Mouse (Mus musculus): Measurements from ENCODE around the gene Serpinf2. TPM values are rescaled to one million over a fixed set of nuclear protein-coding genes. Genes with fewer than 3 reads are reported as not detected.
"Not testable (repeated sequence)": the region's sequence is repeated elsewhere in the genome, so short reads cannot be mapped to it uniquely, and the experiment has no call there.

Gene Serpinf2
- polyA plus RNA-seq, 1 experiment: not detected

DNA sequence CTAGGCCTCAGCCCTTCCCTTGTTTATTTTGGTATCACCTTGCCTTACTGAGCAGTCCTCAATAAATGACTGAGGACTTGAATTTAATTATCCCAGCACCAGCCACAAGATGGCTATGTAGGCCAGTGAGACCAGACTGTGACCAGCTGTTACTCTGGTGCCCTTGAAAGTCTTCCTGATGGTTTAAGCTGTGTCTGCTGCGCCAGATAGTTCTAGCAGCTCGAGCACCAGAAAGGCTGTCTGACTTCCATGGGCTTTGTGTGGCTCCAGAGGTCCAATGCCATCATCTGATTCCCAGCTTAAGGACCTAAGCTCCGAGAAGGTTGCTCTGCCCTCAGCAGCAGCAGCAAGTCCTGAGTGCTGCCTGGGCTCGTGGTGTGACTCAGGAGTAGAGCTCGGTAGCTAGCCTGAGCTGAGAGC lies 37.1 kb downstream of the Serpinf2 start:
- no peak overlapping the region for H3K27ac ChIP-seq (ENCODE audit: insufficient read depth, low read length)
- no peaks in the 10 kb centered on the region for H3K27me3 ChIP-seq (ENCODE audit: control insufficient read depth, insufficient read depth, low read length, poor library complexity, severe bottlenecking)
- no peaks in the 10 kb centered on the region for H3K36me3 ChIP-seq (ENCODE audit: control insufficient read depth, insufficient read depth, low read length, poor library complexity, severe bottlenecking)
- no peak overlapping the region for H3K9ac ChIP-seq (ENCODE audit: low read depth, poor library complexity, severe bottlenecking)
- H3K4me3 ChIP-seq (ENCODE audit: low read depth, low read length): no peak overlapping the region
- TF ChIP-seq POLR2A (IDR thresholded peaks at IDR 0.05; ENCODE audit: insufficient read depth, low read length): no peak
- TF ChIP-seq EP300 (IDR thresholded peaks at IDR 0.05; ENCODE audit: insufficient read depth, low read depth, low read length): no peak
- TF ChIP-seq CTCF (IDR thresholded peaks at IDR 0.05; ENCODE audit: low read depth, low read length): peak; percentile 4
- no peaks in the 10 kb centered on the region for H3K9me3 ChIP-seq (replicated peaks; ENCODE audit: control insufficient read depth, insufficient read depth, low read length, poor library complexity, severe bottlenecking)
- H3K4me1 ChIP-seq (ENCODE audit: control insufficient read depth, insufficient read depth, low read length): no peaks in the 10 kb centered on the region

DNA sequence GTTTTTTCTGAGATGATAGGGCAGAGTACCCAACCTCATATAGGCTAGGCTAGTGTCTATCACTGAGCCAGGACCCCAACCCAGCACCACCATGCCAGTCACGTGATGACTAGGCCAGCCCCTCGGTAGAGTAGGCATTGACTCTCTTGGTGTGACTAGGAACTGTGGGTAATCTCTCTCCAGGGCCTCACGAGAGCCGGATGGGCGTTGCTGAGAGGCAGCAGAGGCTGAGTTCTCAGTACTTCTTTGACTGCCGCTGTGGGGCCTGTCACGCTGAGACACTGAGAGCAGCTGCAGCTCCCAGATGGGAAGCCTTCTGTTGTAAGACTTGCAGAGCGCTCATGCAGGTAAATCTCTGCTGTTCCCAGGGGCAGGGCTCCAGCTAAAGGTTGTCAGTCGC lies 39.3 kb downstream of the Serpinf2 start:
- Histone ChIP-seq H3K27me3 (ENCODE audit: control insufficient read depth, insufficient read depth, low read length, poor library complexity, severe bottlenecking) (no peaks in the 10 kb centered on the region), H3K9ac (ENCODE audit: low read depth, poor library complexity, severe bottlenecking) (no peak overlapping the region), H3K9me3 (replicated peaks; ENCODE audit: control insufficient read depth, insufficient read depth, low read length, poor library complexity, severe bottlenecking) (no peaks in the 10 kb centered on the region), H3K4me1 (ENCODE audit: control insufficient read depth, insufficient read depth, low read length) (no peaks in the 10 kb centered on the region), H3K36me3 (ENCODE audit: control insufficient read depth, insufficient read depth, low read length, poor library complexity, severe bottlenecking) (no peaks in the 10 kb centered on the region), H3K4me3 (ENCODE audit: low read depth, low read length) (0 out of 2 replicates have a peak overlapping the region, but pooled peaks have one; percentile 19), H3K27ac (ENCODE audit: insufficient read depth, low read length) (no peak overlapping the region)
- TF ChIP-seq CTCF (IDR thresholded peaks at IDR 0.05; ENCODE audit: low read depth, low read length): no peak
- no peak for TF ChIP-seq POLR2A (IDR thresholded peaks at IDR 0.05; ENCODE audit: insufficient read depth, low read length)
- TF ChIP-seq EP300 (IDR thresholded peaks at IDR 0.05; ENCODE audit: insufficient read depth, low read depth, low read length): no peak

DNA sequence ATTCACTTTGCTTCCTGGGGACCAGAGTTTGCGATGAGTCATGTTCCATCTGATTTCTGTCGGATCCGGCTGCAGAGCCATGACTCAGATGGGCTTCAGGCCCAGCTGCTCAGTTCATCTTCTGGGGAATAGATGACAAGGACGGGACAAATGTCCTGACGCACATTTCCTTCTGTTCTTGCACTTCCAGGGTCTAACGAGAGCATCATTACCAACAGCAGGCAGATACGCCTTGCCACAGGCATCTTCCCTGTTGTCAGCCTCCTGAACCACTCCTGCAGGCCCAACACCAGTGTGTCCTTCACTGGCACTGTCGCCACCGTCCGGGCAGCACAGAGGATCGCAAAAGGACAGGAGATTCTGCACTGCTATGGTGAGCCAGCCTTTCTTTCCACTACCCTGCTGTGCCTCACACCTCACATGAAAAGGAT lies 40.0 kb downstream of the Serpinf2 start:
- Histone ChIP-seq H3K27me3 (ENCODE audit: control insufficient read depth, insufficient read depth, low read length, poor library complexity, severe bottlenecking) (no peaks in the 10 kb centered on the region), H3K27ac (ENCODE audit: insufficient read depth, low read length) (no peak overlapping the region), H3K9me3 (replicated peaks; ENCODE audit: control insufficient read depth, insufficient read depth, low read length, poor library complexity, severe bottlenecking) (no peaks in the 10 kb centered on the region), H3K4me1 (ENCODE audit: control insufficient read depth, insufficient read depth, low read length) (no peaks in the 10 kb centered on the region), H3K4me3 (ENCODE audit: low read depth, low read length) (no peak overlapping the region), H3K36me3 (ENCODE audit: control insufficient read depth, insufficient read depth, low read length, poor library complexity, severe bottlenecking) (no peaks in the 10 kb centered on the region), H3K9ac (ENCODE audit: low read depth, poor library complexity, severe bottlenecking) (no peak overlapping the region)
- TF ChIP-seq EP300 (IDR thresholded peaks at IDR 0.05; ENCODE audit: insufficient read depth, low read depth, low read length): no peak

DNA sequence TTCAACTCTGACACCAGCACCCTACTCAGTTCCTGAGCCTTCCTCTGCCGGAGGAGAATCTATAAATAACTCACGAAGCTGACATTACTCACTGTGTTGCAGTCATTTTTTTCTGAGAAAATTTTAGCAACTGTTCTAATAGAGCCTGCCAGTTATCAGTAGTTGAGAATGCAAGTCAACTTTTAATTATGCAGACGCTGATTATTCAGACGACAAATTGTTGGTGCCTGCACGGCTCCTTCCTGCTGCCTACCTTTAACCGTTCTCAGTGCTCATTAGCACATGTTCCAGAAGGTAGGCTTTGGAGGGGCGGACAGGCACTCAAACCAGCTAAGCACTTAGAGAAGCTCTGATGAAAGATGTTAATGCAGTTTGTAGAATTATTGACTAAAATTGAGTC lies 41.9 kb downstream of the Serpinf2 start:
- H3K27ac ChIP-seq (ENCODE audit: insufficient read depth, low read length): no peak overlapping the region
- no peak overlapping the region for H3K9ac ChIP-seq (ENCODE audit: low read depth, poor library complexity, severe bottlenecking)
- no peaks in the 10 kb centered on the region for H3K9me3 ChIP-seq (replicated peaks; ENCODE audit: control insufficient read depth, insufficient read depth, low read length, poor library complexity, severe bottlenecking)
- no peak overlapping the region for H3K4me3 ChIP-seq (ENCODE audit: low read depth, low read length)
- TF ChIP-seq CTCF (IDR thresholded peaks at IDR 0.05; ENCODE audit: low read depth, low read length): no peak
- TF ChIP-seq EP300 (IDR thresholded peaks at IDR 0.05; ENCODE audit: insufficient read depth, low read depth, low read length): no peak
- no peak for TF ChIP-seq POLR2A (IDR thresholded peaks at IDR 0.05; ENCODE audit: insufficient read depth, low read length)
- H3K36me3 ChIP-seq (ENCODE audit: control insufficient read depth, insufficient read depth, low read length, poor library complexity, severe bottlenecking): no peaks in the 10 kb centered on the region
- no peaks in the 10 kb centered on the region for H3K4me1 ChIP-seq (ENCODE audit: control insufficient read depth, insufficient read depth, low read length)
- H3K27me3 ChIP-seq (ENCODE audit: control insufficient read depth, insufficient read depth, low read length, poor library complexity, severe bottlenecking): no peaks in the 10 kb centered on the region

DNA sequence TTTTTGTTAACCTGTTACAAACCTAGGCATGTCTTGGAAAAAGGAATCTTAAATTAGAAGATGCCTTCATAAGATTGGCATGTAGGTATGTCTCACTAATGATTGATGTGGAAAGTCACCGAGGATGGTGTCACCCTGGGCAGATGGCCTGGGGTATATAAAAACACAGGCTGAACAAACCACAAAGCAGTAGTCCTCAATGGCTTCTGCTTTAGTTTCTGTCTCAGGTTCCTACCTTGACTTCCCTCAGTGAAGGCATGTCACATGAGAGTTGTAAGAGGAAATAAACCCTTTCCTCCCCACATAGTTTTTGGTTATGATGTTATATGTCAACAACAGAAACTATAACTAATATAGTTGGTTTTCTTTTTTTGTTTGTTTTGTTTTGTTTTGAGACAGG lies 43.8 kb downstream of the Serpinf2 start:
- Histone ChIP-seq H3K4me1 (ENCODE audit: control insufficient read depth, insufficient read depth, low read length) (no peaks in the 10 kb centered on the region), H3K36me3 (ENCODE audit: control insufficient read depth, insufficient read depth, low read length, poor library complexity, severe bottlenecking) (no peaks in the 10 kb centered on the region; the same call in 1 of the 2 replicates), H3K4me3 (ENCODE audit: low read depth, low read length) (no peak overlapping the region), H3K9ac (ENCODE audit: low read depth, poor library complexity, severe bottlenecking) (no peak overlapping the region), H3K9me3 (replicated peaks; ENCODE audit: control insufficient read depth, insufficient read depth, low read length, poor library complexity, severe bottlenecking) (no peaks in the 10 kb centered on the region), H3K27ac (ENCODE audit: insufficient read depth, low read length) (no peak overlapping the region), H3K27me3 (ENCODE audit: control insufficient read depth, insufficient read depth, low read length, poor library complexity, severe bottlenecking) (no peaks in the 10 kb centered on the region)
- TF ChIP-seq EP300 (IDR thresholded peaks at IDR 0.05; ENCODE audit: insufficient read depth, low read depth, low read length) (no peak), CTCF (IDR thresholded peaks at IDR 0.05; ENCODE audit: low read depth, low read length) (no peak), POLR2A (IDR thresholded peaks at IDR 0.05; ENCODE audit: insufficient read depth, low read length) (no peak)

DNA sequence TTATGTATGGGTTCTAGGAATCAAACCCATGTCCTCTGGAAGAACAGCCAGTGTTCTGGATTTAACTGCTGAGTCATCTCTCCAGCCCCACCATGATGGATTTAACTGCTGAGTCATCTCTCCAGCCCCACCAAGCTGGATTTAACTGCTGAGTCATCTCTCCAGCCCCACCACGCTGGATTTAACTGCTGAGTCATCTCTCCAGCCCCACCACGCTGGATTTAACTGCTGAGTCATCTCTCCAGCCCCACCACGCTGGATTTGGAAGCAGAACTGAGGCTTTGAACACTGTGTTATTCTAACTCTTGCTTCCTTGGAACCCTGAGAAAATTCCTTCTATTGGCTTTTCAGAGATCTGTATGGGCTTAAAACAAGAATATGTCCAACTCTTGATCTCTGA lies 55.9 kb downstream of the Serpinf2 start:
- not testable (repeated sequence) for H3K27me3 ChIP-seq (ENCODE audit: control insufficient read depth, insufficient read depth, low read length, poor library complexity, severe bottlenecking); H3K9me3 ChIP-seq (replicated peaks; ENCODE audit: control insufficient read depth, insufficient read depth, low read length, poor library complexity, severe bottlenecking); H3K4me1 ChIP-seq (ENCODE audit: control insufficient read depth, insufficient read depth, low read length); H3K9ac ChIP-seq (ENCODE audit: low read depth, poor library complexity, severe bottlenecking); H3K36me3 ChIP-seq (ENCODE audit: control insufficient read depth, insufficient read depth, low read length, poor library complexity, severe bottlenecking); H3K4me3 ChIP-seq (ENCODE audit: low read depth, low read length)
- H3K27ac ChIP-seq (ENCODE audit: insufficient read depth, low read length): peak overlapping the region; percentile 99

Other genes with a start within 250 kb of the Serpinf2 start
- gene Dph1, start 248.3 kb downstream of the Serpinf2 start, polyA plus RNA-seq (2011; ENCODE audit: insufficient read depth, insufficient read length, low read depth, missing spikeins): 11.9 and 16.6 TPM in 2 replicates
- gene Rtn4rl1, start 245.8 kb downstream of the Serpinf2 start, polyA plus RNA-seq (2011; ENCODE audit: insufficient read depth, insufficient read length, low read depth, missing spikeins): 0.96 and 1.6 TPM in 2 replicates
- 127 and 155 TPM in 2 replicates for gene Rpa1, start 91.3 kb downstream of the Serpinf2 start, polyA plus RNA-seq (2011; ENCODE audit: insufficient read depth, insufficient read length, low read depth, missing spikeins)
- 9.1 and 11.2 TPM in 2 replicates for gene Smyd4, start 91.2 kb downstream of the Serpinf2 start, polyA plus RNA-seq (2011; ENCODE audit: insufficient read depth, insufficient read length, low read depth, missing spikeins)
- 4.9 and 6.0 TPM in 2 replicates for gene Serpinf1, start 16.9 kb downstream of the Serpinf2 start, polyA plus RNA-seq (2011; ENCODE audit: insufficient read depth, insufficient read length, low read depth, missing spikeins)
- 4.9 and 8.4 TPM in 2 replicates for gene Wdr81, start 15.1 kb upstream of the Serpinf2 start, polyA plus RNA-seq (2011; ENCODE audit: insufficient read depth, insufficient read length, low read depth, missing spikeins)
- gene Tlcd2, start 22.1 kb upstream of the Serpinf2 start, polyA plus RNA-seq (2011; ENCODE audit: insufficient read depth, insufficient read length, low read depth, missing spikeins): 3.6 and 6.8 TPM in 2 replicates
- gene Prpf8, start 47.2 kb upstream of the Serpinf2 start, polyA plus RNA-seq (2011; ENCODE audit: insufficient read depth, insufficient read length, low read depth, missing spikeins): 210 and 212 TPM in 2 replicates
- gene Rilp, start 70.5 kb upstream of the Serpinf2 start, polyA plus RNA-seq (2011; ENCODE audit: insufficient read depth, insufficient read length, low read depth, missing spikeins): not detected in 2 replicates
- gene Scarf1, start 73.9 kb upstream of the Serpinf2 start, polyA plus RNA-seq (2011; ENCODE audit: insufficient read depth, insufficient read length, low read depth, missing spikeins): 0.76 and 1.0 TPM in 2 replicates
- gene Slc43a2, start 92.1 kb upstream of the Serpinf2 start, polyA plus RNA-seq (2011; ENCODE audit: insufficient read depth, insufficient read length, low read depth, missing spikeins): 11.3 and 17.5 TPM in 2 replicates
- 70.5 and 71.4 TPM in 2 replicates for gene Pitpna, start 148.5 kb upstream of the Serpinf2 start, polyA plus RNA-seq (2011; ENCODE audit: insufficient read depth, insufficient read length, low read depth, missing spikeins)
- 20.5 and 22.6 TPM in 2 replicates for gene Inpp5k, start 191.4 kb upstream of the Serpinf2 start, polyA plus RNA-seq (2011; ENCODE audit: insufficient read depth, insufficient read length, low read depth, missing spikeins)
- 78.7 and 82.9 TPM in 2 replicates for gene Myo1c, start 210.9 kb upstream of the Serpinf2 start, polyA plus RNA-seq (2011; ENCODE audit: insufficient read depth, insufficient read length, low read depth, missing spikeins)
- 86.0 and 91.5 TPM in 2 replicates for gene Crk, start 239.7 kb upstream of the Serpinf2 start, polyA plus RNA-seq (2011; ENCODE audit: insufficient read depth, insufficient read length, low read depth, missing spikeins)